Mouse (Mus musculus) heart, embryonic 16.5 days (tissue): ENCODE results near the gene Cox8b. TPM values are rescaled to one million over a fixed set of nuclear protein-coding genes. Genes with fewer than 3 reads are reported as not detected.

Experiments used
- ATAC-seq: fragments of 200-750 bp; cut with Nextera tagmentation; replicated peaks from 2 replicates; pipeline ENCODE4 v1.8.0; 2017; ENCODE audit warnings: moderate number of reproducible peaks; ENCODE audit not compliant: insufficient read depth, low FRiP score; ENCODE audit errors: extremely low read depth
- H3K27ac ChIP-seq: fragments of 300-500 bp; sonication (generic); 2 replicates; pipeline ENCODE4 v1.5.1; 2014; ENCODE audit warnings: mild to moderate bottlenecking, low read length, control low read depth, moderate library complexity
- H3K27me3 ChIP-seq: fragments of 300-500 bp; sonication (generic); 2 replicates; pipeline ENCODE4 v1.6.1; 2014; ENCODE audit warnings: low read length, mixed read lengths; ENCODE audit not compliant: control insufficient read depth, insufficient read depth
- H3K36me3 ChIP-seq: fragments of 300-500 bp; sonication (generic); 2 replicates; pipeline ENCODE4 v1.6.1; 2014; ENCODE audit not compliant: control insufficient read depth, insufficient read depth
- H3K4me1 ChIP-seq: fragments of 300-500 bp; sonication (generic); 2 replicates; pipeline ENCODE4 v1.6.1; 2014; ENCODE audit warnings: low read length, mixed read lengths; ENCODE audit not compliant: control insufficient read depth, insufficient read depth
- H3K4me2 ChIP-seq: fragments of 300-500 bp; sonication (generic); 2 replicates; pipeline ENCODE4 v1.6.1; 2014; ENCODE audit warnings: low read depth, mild to moderate bottlenecking, control low read depth, low read length
- H3K4me3 ChIP-seq: fragments of 300-500 bp; sonication (generic); 2 replicates; pipeline ENCODE4 v1.5.1; 2014; ENCODE audit warnings: mild to moderate bottlenecking, control low read depth, low read length
- H3K9ac ChIP-seq: fragments of 300-500 bp; sonication (generic); 2 replicates; pipeline ENCODE4 v1.6.1; 2014; ENCODE audit warnings: low read length, control low read depth
- H3K9me3 ChIP-seq: fragments of 300-500 bp; sonication (generic); replicated peaks from 2 replicates; pipeline ENCODE4 v1.6.1; 2016; ENCODE audit warnings: low read length; ENCODE audit not compliant: control insufficient read depth
- WGBS: fragments of 180-500 bp; shearing (Covaris S2); extraction: QIAGEN DNeasy Blood & Tissue Kit; methylation state at CpG from one replicate; pipeline ENCODE4 v1.1.7; 2014; 5-methylcytosine and 5-hydroxymethylcytosine counted together
- polyA plus RNA-seq: library from polyadenylated mRNA; unstranded; fragments of >200 nt; fragmentation: Nextera tagmentation; extraction: Ambion mirVana; gene quantifications from 2 replicates; pipeline ENCODE4 v1.2.1, GENCODE M21; 2015

The Cox8b gene
- polyA plus RNA-seq, 1 experiment from 2014 or later = 467 TPM

GRCm38 (mm10) chr7:140942341-140942740, 42.1 kb upstream of the Cox8b start:
- no peaks in the 10 kb centered on the region for H3K27me3 ChIP-seq
- no peaks in the 10 kb centered on the region for H3K9me3 ChIP-seq
- H3K36me3 ChIP-seq = no peaks in the 10 kb centered on the region
- ATAC-seq = no peak
- H3K27ac ChIP-seq = peak overlapping the region; percentile 93
- H3K4me1 ChIP-seq = peaks cover 13% of the 10 kb centered on the region
- H3K9ac ChIP-seq = peak overlapping the region; percentile 87
- 49% methylated on average over 9 of the region's 9 CpGs for WGBS
- peak overlapping the region; percentile 73 for H3K4me2 ChIP-seq
- H3K4me3 ChIP-seq = peak overlapping the region; percentile 67

GRCm38 (mm10) chr7:140941222-140942051, 41.2 kb upstream of the Cox8b start, which contains the start of gene Pgghg:
Gene Pgghg (plus strand): TSS chr7:140941391.
- H3K36me3 ChIP-seq = no peaks in the 10 kb centered on the region
- peak; percentile 95 for ATAC-seq
- peak within 1 kb of the TSS; percentile 87 for H3K9ac ChIP-seq
- peaks cover 10% of the 10 kb centered on the region for H3K4me1 ChIP-seq
- H3K4me3 ChIP-seq = peak within 1 kb of the TSS; percentile 67
- H3K27me3 ChIP-seq = 0 out of 2 replicates have a peak, but pooled peaks cover 2% of the 10 kb centered on the region
- 3% methylated on average over 33 of the region's 33 CpGs for WGBS
- no peaks in the 10 kb centered on the region for H3K9me3 ChIP-seq
- H3K4me2 ChIP-seq = peak within 1 kb of the TSS; percentile 73
- peak within 1 kb of the TSS; percentile 93 for H3K27ac ChIP-seq

DNA sequence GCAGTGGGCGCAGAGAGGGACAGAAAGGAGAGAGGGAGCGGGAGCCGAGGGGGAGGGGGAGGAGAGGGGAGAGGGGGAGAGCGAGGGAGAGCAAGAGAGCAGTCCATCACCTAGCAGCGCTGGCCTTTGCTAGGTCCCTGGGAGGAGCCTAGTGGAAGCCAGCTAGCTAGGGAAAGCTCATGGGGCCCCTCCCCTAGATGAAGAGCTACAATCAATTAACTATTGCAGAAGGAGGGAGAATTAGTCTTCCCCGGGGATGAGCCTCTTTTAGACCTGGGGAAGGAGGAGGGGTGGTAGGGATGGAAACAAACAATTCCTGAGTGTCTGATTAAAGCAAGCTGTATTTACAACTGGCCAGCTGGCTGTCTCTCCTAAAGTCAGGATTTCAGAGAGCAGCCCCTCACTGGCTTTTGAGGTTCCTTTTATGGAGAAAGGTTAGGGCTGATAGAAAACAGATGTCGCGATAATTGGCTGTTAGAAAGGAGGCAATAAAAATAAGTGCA, 39.5 kb upstream of the Cox8b start:
- no peak for ATAC-seq
- 15% methylated on average over 7 of the region's 8 CpGs for WGBS
- no peak overlapping the region for H3K4me2 ChIP-seq
- H3K4me1 ChIP-seq = peaks cover 8% of the 10 kb centered on the region
- no peaks in the 10 kb centered on the region for H3K36me3 ChIP-seq
- no peak overlapping the region for H3K9ac ChIP-seq
- peaks cover 2% of the 10 kb centered on the region; the same call in 1 of the 2 replicates for H3K27me3 ChIP-seq
- no peak overlapping the region for H3K4me3 ChIP-seq
- no peak overlapping the region for H3K27ac ChIP-seq
- no peaks in the 10 kb centered on the region for H3K9me3 ChIP-seq

DNA sequence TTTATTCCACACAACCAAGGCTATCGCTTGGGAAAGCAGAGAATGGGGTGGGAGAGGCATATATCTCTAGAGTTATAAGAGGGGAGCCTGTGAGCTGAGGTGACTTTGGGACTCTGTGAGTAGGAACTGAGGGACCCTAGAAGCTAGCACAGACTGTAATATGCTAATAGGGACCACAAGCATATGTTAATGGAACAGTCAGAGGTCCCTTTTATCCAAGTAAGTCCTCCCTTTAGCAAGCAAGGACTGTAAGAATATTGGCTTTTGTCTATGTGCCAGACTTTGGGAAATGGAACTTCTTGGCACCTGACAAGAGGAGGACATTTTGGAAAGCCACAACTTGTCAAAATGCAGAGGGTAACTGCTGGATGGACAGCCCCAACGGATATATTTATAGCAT, 38.6 kb upstream of the Cox8b start:
- H3K27me3 ChIP-seq = peaks cover 2% of the 10 kb centered on the region; the same call in 1 of the 2 replicates
- H3K9ac ChIP-seq = no peak overlapping the region
- ATAC-seq = no peak
- H3K4me2 ChIP-seq = no peak overlapping the region
- no peak overlapping the region for H3K27ac ChIP-seq
- WGBS = 23% methylated on average over 2 of the region's 2 CpGs
- H3K9me3 ChIP-seq = no peaks in the 10 kb centered on the region
- peaks cover 8% of the 10 kb centered on the region for H3K4me1 ChIP-seq
- H3K4me3 ChIP-seq = no peak overlapping the region
- H3K36me3 ChIP-seq = no peaks in the 10 kb centered on the region

GRCm38 (mm10) chr7:140938436-140938835, 38.2 kb upstream of the Cox8b start:
- Histone ChIP-seq H3K4me2 (no peak overlapping the region), H3K9ac (no peak overlapping the region), H3K4me3 (no peak overlapping the region), H3K4me1 (peaks cover 8% of the 10 kb centered on the region), H3K27ac (no peak overlapping the region), H3K27me3 (peaks cover 2% of the 10 kb centered on the region; the same call in 1 of the 2 replicates), H3K36me3 (no peaks in the 10 kb centered on the region), H3K9me3 (no peaks in the 10 kb centered on the region)
- 46% methylated on average over 3 of the region's 3 CpGs for WGBS
- no peak for ATAC-seq

GRCm38 (mm10) chr7:140927181-140927580, 26.9 kb upstream of the Cox8b start:
- no peak overlapping the region for H3K27ac ChIP-seq
- H3K4me2 ChIP-seq = no peak overlapping the region
- peaks cover 9% of the 10 kb centered on the region for H3K4me1 ChIP-seq
- H3K27me3 ChIP-seq = peaks cover 31% of the 10 kb centered on the region
- H3K9me3 ChIP-seq = no peaks in the 10 kb centered on the region
- no peak for ATAC-seq
- H3K4me3 ChIP-seq = no peak overlapping the region
- WGBS = 79% methylated on average over 6 of the region's 6 CpGs
- no peak overlapping the region for H3K9ac ChIP-seq
- H3K36me3 ChIP-seq = no peaks in the 10 kb centered on the region

DNA sequence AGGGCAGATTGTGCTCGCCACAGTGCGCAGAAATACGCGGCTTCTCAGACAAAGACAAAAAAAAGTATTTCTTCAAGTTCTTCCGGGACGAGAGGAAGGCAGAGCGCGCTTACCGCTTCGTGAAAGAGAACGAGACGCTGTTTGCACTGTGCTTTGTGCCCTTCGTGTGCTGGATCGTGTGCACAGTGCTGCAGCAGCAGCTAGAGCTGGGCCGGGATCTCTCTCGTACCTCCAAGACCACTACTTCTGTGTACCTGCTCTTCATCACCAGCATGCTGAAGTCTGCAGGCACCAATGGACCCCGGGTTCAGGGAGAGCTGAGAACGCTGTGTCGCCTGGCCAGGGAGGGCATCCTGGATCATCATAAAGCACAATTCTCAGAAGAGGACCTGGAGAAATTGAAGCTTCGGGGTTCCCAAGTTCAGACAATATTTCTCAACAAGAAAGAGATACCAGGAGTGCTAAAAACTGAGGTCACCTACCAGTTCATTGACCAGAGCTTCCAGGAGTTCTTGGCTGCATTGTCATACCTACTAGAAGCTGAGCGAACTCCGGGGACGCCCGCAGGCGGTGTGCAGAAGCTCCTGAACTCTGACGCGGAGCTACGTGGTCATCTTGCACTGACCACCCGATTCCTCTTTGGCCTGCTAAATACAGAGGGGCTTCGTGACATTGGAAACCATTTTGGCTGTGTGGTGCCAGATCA, 23.0 kb upstream of the Cox8b start:
- Histone ChIP-seq H3K4me1 (peaks cover 9% of the 10 kb centered on the region), H3K9me3 (no peaks in the 10 kb centered on the region), H3K27me3 (peaks cover 61% of the 10 kb centered on the region), H3K9ac (no peak overlapping the region; the same call in 1 of the 2 replicates), H3K4me2 (peak overlapping the region; percentile 67), H3K36me3 (no peaks in the 10 kb centered on the region), H3K27ac (no peak overlapping the region), H3K4me3 (peak overlapping the region; percentile 52)
- ATAC-seq = no peak
- 23% methylated on average over 30 of the region's 30 CpGs for WGBS

- ATAC-seq = no peak
- H3K9me3 ChIP-seq = no peaks in the 10 kb centered on the region
- H3K4me2 ChIP-seq = peak overlapping the region; percentile 67
- WGBS = 2% methylated on average over 49 of the region's 49 CpGs
- H3K27ac ChIP-seq = no peak overlapping the region
- no peaks in the 10 kb centered on the region for H3K36me3 ChIP-seq
- H3K4me1 ChIP-seq = peaks cover 9% of the 10 kb centered on the region
- H3K27me3 ChIP-seq = peaks cover 63% of the 10 kb centered on the region
- H3K9ac ChIP-seq = peak overlapping the region; percentile 41
- H3K4me3 ChIP-seq = peak overlapping the region; percentile 52
Observed at GRCm38 (mm10) chr7:140922398-140923069, 22.3 kb upstream of the Cox8b start.
